Mouse (Mus musculus) ES-E14 (cell line): ENCODE measurements around the gene N4bp2l2. TPM values are rescaled to one million over a fixed set of nuclear protein-coding genes. Genes with fewer than 3 reads are reported as not detected.

ENCODE experiments used
- DNase-seq: peaks from one replicate; pipeline ENCODE4 v3.0.0-alpha.2; 2013; ENCODE audit warnings: low read depth, low spot score
- H3K27ac ChIP-seq: 2 replicates; pipeline ENCODE4 v1.5.1; 2012; ENCODE audit warnings: low read depth, mild to moderate bottlenecking, low read length, moderate library complexity, mixed read lengths; ENCODE audit not compliant: poor library complexity, insufficient read depth, severe bottlenecking
- H3K36me3 ChIP-seq: 2 replicates; pipeline ENCODE4 v1.6.1; 2012; ENCODE audit warnings: mild to moderate bottlenecking, low read length, moderate library complexity, mixed read lengths; ENCODE audit not compliant: control insufficient read depth, poor library complexity, insufficient read depth, severe bottlenecking
- H3K4me1 ChIP-seq, 2 experiments: fragments of 150-350 bp in 1 of 2; sonication (generic) in 1 of 2; 2 replicates each; pipeline ENCODE4 v1.6.1; 2012; ENCODE audit warnings: low read length in 2 of 2, mild to moderate bottlenecking in 1 of 2, mixed read lengths in 1 of 2; ENCODE audit not compliant: control insufficient read depth in 2 of 2, insufficient read depth in 2 of 2, poor library complexity in 1 of 2
- H3K4me3 ChIP-seq, 2 experiments: fragments of 150-350 bp in 1 of 2; sonication (generic) in 1 of 2; 2 replicates each; pipeline ENCODE4 v1.5.1; 2012; ENCODE audit warnings: low read length in 2 of 2, low read depth in 1 of 2, mild to moderate bottlenecking in 1 of 2, mixed read lengths in 1 of 2; ENCODE audit not compliant: insufficient read depth in 1 of 2, poor library complexity in 1 of 2, severe bottlenecking in 1 of 2
- H3K9ac ChIP-seq: 2 replicates; pipeline ENCODE4 v1.6.1; 2012; ENCODE audit warnings: low read depth, mild to moderate bottlenecking, low read length, mixed read lengths; ENCODE audit not compliant: poor library complexity, insufficient read depth, severe bottlenecking
- H3K9me3 ChIP-seq: fragments of 150-350 bp; sonication (generic); 2 replicates; pipeline ENCODE4 v1.6.1; 2012; ENCODE audit warnings: low read depth, mild to moderate bottlenecking, low read length; ENCODE audit not compliant: control insufficient read depth, insufficient read depth
- CHD2 ChIP-seq: IDR thresholded peaks from 2 replicates; pipeline ENCODE4 v1.6.1; 2014; ENCODE audit warnings: mild to moderate bottlenecking, low read depth, low read length, inconsistent platforms
- HCFC1 ChIP-seq: IDR thresholded peaks from 2 replicates; pipeline ENCODE4 v1.6.1; 2012; ENCODE audit warnings: low read length, inconsistent platforms, borderline replicate concordance; ENCODE audit not compliant: insufficient read depth
- MAFK ChIP-seq: IDR thresholded peaks from 2 replicates; pipeline ENCODE4 v1.6.1; 2014; ENCODE audit warnings: mild to moderate bottlenecking, low read depth, low read length, inconsistent platforms; ENCODE audit not compliant: insufficient read depth
- ZC3H11A ChIP-seq: IDR thresholded peaks from 2 replicates; pipeline ENCODE4 v1.6.1; 2012; ENCODE audit warnings: low read depth, mild to moderate bottlenecking, inconsistent platforms, low read length, borderline replicate concordance
- ZNF384 ChIP-seq: IDR thresholded peaks from 2 replicates; pipeline ENCODE4 v1.6.1; 2012; ENCODE audit warnings: low read depth, low read length, inconsistent platforms
- in situ Hi-C, 2 experiments: fragments of 600-800 bp; cut with MboI; formaldehyde crosslinking; loops; one replicate each; pipeline ENCODE4 v1.15.1; 2025; ENCODE audit warnings: low sequenced_read_pairs in 2 of 2, inconsistent platforms in 1 of 2; ENCODE audit not compliant: unreplicated experiment in 2 of 2
- total RNA-seq: library from RNA; depleted of rRNA; stranded (reverse); fragments of 300-350 nt; gene quantifications from 2 replicates; pipeline ENCODE4 v1.2.3, GENCODE M21; 2012

N4bp2l2 gene
- total RNA-seq, 1 experiment: 58.4 TPM

DNA sequence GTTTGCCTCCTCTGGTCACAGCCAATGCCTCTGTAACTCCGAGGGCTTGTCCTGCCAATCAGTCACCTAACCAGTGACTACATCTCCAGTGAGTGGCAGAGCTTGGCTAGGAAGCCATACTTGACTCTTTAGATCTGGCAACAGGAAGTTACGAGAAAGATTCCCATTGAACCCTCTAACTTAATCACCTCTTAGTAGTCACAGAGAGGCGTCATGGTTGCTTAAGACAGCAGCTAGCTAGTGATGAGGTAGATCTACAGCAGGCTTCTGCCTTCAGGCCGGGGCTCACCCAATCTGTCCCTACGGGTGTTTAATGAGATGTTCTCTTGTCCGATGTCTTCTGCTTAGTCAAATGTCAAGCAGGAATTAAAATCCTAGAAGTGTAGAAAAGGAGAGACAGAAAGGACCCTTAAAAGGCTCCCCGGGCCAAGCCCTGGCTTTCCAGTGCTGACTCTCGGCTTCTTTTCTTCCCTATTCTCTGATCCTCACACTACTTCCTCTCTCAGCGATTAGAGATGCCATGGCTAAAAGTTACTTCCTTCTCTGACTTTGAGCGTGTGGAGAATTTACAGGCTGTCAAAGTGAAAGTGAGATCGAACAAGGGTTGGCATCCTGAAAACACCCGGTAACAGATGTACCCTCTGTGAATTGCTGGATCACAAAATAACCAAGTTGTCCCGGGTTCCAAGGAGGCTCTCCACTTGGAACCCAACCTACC is 73.6 kb downstream of the N4bp2l2 start:
- Histone ChIP-seq H3K9ac (no peak overlapping the region), H3K4me1 (peaks cover 0 to 3% of the 10 kb centered on the region in 2 experiments; a peak in 1 of 4 replicates), H3K27ac (no peak overlapping the region), H3K4me3 (no peak overlapping the region), H3K36me3 (no peaks in the 10 kb centered on the region; the same call in 1 of the 2 replicates), H3K9me3 (no peaks in the 10 kb centered on the region)
- DNase-seq: no peak
- in situ Hi-C loops: no loop called here
- TF ChIP-seq MAFK (no peak), ZNF384 (no peak), ZC3H11A (no peak), CHD2 (no peak), HCFC1 (no peak)

DNA sequence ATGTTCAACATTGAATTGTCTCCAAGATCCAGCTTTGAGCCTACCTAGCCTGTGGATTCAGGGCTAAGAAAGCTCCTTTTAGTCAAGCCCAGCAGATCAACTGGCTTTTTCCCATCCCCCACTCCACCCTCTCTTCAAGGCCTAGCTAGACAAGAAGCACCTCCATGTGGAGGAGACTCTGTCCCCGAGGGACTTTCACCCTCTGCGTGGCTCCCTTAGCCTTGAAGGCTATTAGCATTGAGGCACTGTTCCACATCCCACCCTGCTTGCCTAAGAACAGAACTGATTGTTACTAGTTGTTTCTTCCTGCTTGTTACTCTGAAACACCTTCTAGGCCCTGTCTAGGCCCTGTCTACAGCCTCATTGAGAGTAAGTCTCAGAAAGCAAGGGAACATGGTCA is 76.0 kb downstream of the N4bp2l2 start:
- no peak for TF ChIP-seq ZC3H11A
- TF ChIP-seq ZNF384: no peak
- no peak for TF ChIP-seq HCFC1
- no peak for TF ChIP-seq MAFK
- no peak for TF ChIP-seq CHD2
- Histone ChIP-seq H3K4me3 (no peak overlapping the region), H3K36me3 (no peaks in the 10 kb centered on the region; the same call in 1 of the 2 replicates), H3K9ac (no peak overlapping the region), H3K9me3 (no peaks in the 10 kb centered on the region), H3K4me1 (peaks cover 0 to under 1% of the 10 kb centered on the region in 2 experiments; a peak in 1 of 4 replicates), H3K27ac (no peak overlapping the region)
- DNase-seq: no peak
- in situ Hi-C loops: no loop called here

DNA sequence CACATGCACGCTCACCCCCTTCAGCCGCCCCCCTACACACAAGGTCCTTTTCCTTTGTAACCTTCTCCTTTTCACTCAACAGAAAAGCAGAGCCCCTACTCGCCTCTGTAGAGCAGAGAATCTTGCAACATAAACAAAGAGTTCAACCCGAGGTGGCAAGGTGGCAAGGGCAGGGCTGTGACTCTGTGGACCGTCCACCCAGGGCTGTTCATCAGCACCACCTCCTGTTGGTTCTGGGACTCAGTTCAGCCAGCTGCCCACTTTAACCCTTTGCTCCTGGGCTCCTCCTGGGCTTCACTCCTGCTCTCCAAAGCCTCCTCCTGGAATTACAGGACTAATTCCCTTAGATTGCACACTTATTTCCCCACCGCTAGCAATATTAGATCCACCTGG is 81.7 kb downstream of the N4bp2l2 start:
- Histone ChIP-seq H3K27ac (no peak overlapping the region), H3K9me3 (no peaks in the 10 kb centered on the region), H3K36me3 (no peaks in the 10 kb centered on the region), H3K4me3 (no peak overlapping the region), H3K4me1 (no peaks in the 10 kb centered on the region), H3K9ac (no peak overlapping the region)
- DNase-seq: no peak
- TF ChIP-seq CHD2 (no peak), ZNF384 (no peak), HCFC1 (no peak), MAFK (no peak)
- in situ Hi-C loops: no loop called here

DNA sequence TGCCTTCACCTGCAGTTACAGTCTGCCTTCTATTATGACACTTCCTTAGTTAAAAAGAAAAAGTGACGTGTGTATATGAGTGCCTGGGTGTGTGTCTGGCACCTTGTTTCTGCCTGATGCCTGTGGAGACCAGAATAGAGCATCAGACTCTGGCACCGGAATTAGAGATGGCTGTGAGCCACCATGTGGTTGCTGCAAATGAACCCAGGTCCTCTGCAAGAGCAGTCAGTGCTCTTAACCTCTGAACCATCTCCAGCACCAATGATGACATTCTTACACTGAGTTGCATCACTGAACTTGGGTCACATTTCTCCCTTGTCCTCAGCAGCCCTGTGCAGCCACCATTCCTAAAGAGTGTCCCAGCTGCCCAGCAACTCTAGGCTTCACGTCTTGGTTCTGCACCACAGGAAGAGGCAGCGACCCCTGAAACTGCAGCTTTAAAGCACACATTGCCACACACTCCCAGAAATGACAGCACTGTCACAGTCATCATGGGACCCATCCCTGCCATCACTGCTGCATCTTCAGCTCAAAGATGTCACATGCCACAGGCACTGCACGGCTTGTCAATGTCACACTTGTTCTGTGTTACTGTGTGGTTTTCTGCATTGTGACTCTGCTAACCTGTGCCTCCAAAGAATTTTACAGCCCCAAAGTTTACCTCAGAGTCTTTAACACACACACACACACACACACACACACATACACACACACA is 82.2 kb downstream of the N4bp2l2 start:
- in situ Hi-C loops: no loop called here
- Histone ChIP-seq H3K36me3 (no peaks in the 10 kb centered on the region), H3K9me3 (no peaks in the 10 kb centered on the region), H3K9ac (no peak overlapping the region), H3K4me1 (no peaks in the 10 kb centered on the region), H3K4me3 (no peak overlapping the region), H3K27ac (no peak overlapping the region)
- TF ChIP-seq HCFC1 (no peak), ZC3H11A (no peak)
- no peak for DNase-seq
